Mouse (Mus musculus) spleen, postnatal 10 days (tissue): ENCODE data around the gene Crisp4.

ENCODE experiments used
- DNase-seq, 2 experiments: peaks; one replicate each; pipeline ENCODE4 v3.0.0; 2021 to 2022; ENCODE audit warnings: low spot score in 2 of 2

Gene Crisp4

DNA sequence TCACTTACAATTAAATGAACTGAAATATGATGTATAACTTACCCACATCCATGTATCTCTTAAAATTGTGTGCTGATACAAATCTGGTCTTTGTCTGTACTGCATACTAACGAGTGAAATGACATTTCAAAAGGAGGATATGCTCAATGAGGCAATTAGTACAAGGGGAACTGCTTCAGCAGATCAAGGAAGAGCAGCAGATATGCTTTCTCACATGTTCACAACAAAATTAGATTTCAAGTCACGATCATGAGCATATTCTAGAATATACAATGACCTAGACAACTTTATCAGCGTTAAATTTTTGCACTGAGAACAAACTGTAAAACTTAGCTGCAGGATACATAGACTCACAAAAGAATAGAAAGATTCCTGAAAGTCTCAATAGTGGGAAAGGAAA lies at the start of gene Crisp4:
Gene Crisp4, minus strand, starts transcription at position 101 of the 400 bp plus-strand sequence.
- DNase-seq = no peak

DNA sequence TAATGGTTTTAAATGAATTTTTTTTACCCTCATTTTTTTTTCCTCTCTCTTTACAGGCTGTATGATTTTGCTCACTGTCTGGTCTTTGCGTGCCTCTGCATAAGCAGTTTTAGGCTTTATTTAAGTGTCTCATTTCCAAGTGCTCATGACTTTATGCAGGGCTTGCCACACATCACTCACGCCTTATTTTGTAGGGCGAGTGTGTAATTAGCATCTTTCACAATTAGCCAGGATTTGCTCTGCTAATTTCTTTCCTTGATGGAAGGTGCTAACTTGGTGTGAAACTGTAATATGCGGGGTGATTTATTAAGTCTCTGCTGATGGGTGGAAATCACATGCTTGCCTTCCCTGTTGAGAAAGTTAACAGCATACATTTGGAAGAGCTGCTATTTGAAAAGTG lies 46.0 kb upstream of the Crisp4 start:
- DNase-seq = no peak

DNA sequence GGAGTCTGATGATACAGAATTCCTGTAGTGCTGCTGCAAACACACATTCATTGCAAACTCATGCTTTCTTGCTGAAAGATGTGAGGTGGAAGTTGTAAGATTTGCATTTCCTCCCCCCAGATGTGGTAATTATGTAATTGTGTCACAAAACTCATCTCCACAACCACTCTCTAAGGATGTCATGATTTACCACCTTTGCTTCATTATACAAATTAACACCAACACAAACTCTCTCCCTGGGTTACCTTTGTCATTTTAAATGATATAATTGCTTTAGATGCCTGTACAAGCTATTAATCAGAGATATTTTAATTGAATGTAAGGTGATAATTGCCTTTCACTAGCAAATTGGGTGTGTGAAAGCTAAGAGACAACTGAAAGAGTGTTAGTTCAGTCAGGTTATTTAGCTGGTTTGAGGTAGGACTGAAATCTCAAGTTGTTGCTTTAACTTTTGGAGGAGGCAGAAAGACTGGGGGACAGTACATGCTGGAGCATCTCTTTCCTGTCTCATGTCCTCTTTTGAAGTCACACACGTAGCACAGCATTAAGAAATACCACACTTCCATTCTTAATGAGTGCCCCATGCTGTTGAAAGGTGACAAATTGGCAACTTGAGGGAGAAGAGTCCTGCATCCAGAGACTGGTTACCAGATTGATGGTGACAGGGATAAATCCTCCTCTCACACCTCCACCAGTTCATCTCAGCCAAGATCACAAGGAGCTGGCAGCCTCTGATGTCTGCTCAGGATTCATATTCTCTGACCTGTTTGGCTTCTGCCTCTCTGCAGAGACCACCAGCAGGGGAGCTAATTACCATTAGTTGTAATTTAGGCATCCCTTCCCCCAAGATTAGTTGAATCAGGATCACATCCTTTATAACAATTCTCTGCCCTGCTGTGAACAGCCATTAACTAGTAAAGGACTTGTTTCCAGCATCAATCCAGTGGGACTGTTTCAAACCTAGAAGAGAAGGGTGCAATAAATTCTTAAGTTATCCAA lies 45.3 kb upstream of the Crisp4 start:
- no peak for DNase-seq

DNA sequence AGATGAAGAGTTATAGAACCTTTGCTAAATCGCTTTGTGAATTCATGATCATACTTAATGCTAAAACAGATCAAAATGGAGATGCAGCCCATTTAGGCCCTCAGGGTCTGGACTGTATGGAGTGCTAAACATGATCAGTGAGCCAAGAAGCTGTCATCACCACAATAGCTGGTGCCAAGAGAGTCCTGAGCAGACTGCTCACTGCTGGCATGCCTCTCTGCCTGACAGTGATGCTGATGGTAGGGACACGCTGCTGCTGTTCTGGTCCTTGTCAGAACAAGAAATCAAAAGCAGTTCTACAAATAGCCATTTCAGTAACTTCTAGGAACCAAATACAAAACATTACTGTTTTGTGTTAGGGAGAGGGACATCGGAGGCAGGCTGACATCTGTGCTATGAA lies 35.5 kb upstream of the Crisp4 start:
- DNase-seq = no peak

DNA sequence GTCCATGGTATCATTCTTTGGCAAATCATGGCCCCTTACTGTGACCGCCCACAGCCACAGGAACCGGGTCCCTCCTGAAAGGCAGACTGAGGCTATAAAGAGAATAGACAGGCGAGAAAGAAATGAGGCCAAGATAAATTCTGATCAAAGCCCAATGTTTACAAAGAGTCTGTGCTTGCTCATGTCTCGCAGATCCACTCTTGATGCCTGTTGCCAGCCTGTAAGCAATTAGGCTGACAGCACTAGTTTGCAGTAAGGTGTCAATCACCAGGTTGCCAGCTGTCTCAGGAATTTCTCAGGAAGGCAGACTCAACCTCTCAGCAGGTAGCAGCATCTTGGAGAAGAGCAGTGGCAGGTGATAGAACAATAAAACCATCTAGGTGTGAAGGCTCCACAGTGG lies 24.9 kb upstream of the Crisp4 start:
- DNase-seq = no peak

DNA sequence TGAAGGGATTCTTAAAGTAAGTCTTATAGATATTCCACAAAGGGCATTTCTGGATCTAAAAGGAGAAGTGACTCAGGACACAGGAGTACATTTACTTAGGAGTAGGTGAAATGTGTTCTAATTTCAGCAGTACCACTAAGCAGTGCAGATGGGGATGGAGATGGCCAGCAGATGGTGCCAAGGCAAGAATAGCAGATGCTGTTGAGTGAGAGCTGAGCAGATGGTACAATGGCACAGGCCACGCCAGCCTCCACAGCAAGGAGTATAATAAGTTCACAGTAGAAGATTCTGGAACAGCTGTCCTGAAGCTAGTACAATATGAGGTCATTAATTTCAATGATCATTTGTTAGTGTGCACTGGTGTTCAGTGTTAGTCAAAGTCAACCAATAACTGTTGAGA lies 22.6 kb upstream of the Crisp4 start:
- no peak for DNase-seq

DNA sequence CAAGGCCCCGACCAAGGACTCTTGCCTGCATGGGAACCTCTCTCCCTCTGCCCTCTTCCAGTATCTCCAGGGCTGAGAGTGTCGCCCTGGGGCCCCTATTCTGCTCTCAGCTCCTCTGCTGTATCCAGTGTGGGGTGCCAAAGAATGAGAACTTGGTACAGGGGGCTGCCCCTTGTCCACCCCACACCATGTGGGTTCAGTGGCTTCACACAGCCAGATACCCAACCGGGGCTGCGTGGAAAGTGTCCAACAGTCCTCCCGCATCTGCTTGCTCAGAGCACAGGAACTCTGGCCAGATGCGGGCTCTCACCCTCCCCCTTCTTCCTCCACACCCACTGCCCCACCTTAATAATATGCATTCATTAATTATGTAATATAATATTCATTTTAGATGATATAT lies 13.4 kb upstream of the Crisp4 start:
- DNase-seq = no peak

DNA sequence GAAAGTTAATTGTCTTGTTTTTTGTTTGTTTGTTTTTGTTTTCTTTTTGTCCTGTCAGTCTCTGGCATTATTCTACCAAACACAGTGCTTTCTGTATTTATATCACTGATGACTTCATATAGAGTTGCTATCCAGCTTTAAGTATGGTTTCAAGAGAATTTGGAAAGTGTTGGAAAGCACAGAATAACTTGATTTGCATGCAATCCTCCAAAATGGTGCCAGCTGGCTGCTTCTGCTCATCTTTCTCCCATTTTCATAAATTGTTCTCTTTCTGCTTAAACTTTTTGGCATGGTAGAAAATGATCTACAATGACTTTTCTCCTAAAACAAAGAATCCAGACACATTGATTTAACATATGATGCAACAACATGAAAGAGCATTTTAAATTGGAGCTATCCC lies 2.5 kb upstream of the Crisp4 start:
- no peak for DNase-seq

DNA sequence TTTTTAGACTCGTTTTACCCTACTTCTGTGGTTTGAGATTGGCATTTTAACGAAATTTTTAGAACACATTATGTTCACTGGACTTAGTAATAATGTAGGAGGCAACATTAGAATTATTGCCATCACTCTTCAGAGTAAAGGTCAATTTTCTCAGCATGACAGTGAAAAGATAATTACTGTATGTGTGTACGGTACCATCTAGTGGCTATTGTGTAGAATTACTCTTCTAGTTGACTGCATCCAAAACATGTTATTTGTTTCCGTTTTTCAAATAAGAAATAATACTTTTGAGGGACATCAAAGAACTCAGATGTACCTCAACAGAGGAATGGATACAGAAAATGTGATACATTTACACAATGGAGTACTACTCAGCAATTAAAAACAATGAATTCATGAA lies 14.0 kb downstream of the Crisp4 start:
- no peak for DNase-seq

DNA sequence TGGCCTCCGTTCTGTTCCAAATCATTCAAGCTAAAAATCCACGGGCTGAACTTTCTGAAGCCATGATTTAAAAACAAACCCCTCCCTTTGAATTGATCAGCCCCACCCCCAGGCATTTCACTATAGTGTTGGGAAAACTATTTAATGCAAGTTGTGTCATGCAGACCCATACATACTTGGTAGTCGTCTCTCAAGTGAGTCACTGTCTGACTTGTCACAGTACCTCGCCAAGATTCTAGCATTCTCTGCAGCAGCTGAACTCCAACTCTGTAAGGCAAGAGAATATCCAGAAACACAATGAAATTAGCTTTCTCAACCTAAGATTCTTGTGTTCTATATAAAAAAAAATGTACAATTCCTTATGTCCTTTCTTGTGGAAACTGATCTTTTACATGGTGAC lies 15.7 kb downstream of the Crisp4 start:
- no peak for DNase-seq

DNA sequence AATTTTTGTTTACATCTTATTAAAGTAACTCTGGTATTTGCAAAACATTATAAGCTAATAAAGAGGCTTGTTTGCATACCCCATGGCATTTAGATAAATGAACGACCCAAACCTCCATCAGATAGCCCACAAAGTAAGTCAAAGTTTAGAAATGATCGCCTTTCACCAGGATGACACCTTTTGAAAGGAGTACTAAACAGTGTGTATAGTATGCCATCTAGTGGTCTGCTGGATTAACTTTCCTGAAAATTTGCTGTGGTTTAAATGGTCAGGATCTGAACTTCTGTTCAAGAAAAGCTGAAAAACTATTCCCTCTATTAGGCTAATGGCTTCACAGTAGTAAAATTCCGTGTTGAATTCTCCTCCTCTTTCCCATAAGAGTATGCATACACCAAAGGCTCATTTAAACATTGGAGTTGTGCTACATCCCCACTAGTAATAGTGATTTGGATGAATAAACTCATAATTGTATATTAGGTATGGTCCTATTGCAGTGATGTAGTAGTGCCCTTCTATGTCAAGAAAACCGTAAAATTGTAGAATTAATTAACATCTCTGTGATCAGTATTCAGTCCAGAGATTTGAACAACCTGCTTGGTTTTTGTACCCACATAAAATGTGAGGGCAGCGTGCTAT lies 38.9 kb downstream of the Crisp4 start:
- no peak for DNase-seq

DNA sequence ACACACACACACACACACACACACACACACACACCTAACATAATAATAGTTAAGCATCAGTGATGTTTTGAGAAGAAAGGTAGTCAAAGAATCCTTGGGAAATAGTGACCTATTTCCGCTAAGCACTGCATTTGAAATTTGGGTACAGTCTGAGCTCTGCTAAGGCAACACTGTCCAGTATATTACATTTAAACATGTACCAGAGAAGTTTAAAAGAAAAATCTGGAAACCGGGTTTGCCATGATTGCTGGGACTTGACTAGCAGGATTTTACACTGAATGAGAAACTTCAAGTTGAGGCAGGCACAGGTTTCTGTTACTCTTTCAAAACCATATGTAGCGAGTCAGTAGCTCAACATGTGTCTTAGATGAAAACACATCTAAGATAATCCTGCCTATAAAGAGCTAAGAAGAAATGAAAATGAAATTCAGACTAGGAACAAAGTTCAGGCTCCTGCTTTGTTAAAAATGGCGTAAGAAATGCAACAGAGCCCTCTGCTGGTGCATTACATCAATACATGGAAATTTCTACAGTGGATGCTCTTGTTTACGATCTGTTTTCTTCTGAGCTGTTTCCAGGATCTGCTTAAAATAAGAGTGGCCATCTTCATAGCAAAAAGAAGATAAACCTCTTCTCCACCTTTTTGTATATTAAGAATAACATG lies 39.7 kb downstream of the Crisp4 start:
- DNase-seq = no peak

DNA sequence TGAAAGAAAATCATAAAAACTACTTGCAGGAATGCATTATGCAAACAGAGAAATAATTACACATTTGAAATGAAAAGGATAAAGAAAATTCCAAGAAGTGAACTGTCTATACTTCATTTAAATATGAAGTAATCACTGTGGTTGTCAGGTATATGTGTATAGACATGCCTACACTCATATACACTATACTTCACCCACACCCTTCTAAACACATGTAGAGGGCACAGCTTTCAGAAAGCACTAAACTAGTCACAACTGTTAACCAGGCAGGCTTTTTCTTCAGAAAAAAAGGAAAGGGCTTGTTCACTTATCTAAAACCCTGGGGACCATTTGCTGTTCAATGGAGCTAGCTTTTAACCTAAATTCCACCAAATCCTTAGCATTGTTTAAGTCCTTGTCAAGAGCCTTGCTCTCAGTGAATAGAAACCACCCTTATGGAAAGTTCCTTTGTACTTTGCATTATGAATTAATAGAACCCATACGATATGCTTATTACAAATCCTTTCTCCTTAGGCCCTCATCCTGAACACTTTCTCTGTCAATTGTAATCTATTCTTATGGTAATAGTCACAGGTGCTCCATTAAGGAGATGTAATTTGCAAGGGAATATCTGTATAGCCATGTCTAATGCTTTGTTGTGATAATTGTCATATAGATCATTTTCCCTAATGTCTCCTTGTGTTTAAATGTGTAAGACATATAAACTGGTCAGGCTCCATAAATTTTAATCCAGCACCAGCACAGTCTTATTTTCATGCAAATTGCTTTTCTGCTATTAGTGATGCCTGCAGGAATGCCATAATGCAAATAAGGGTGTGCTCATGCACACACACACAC lies 40.5 kb downstream of the Crisp4 start:
- DNase-seq = no peak
